Mouse (Mus musculus): ENCODE data around the gene Dhrs13. TPM values are rescaled to one million over a fixed set of nuclear protein-coding genes. Genes with fewer than 3 reads are reported as not detected.

Gene Dhrs13
- polyA plus RNA-seq, 1 experiment, result 3.1 TPM

GRCm38 (mm10) chr11:78086925-78087479 lies 54.9 kb downstream of the Dhrs13 start:
- DNase-seq (ENCODE audit: low read depth in 1 of 2, low spot score in 2 of 2), result no peak
- TF ChIP-seq CTCF (IDR thresholded peaks at IDR 0.05; ENCODE audit: extremely low read depth, insufficient read depth, insufficient read length, insufficient replicate concordance) (no peak), POLR2A (IDR thresholded peaks at IDR 0.05; ENCODE audit: low read depth, low read length) (no peak)
- Histone ChIP-seq H3K4me1 (ENCODE audit: control insufficient read depth, insufficient read depth, insufficient read length) (no peaks in the 10 kb centered on the region), H3K27ac (ENCODE audit: insufficient read depth, low read length) (no peak overlapping the region), H3K36me3 (ENCODE audit: control insufficient read depth, insufficient read depth, low read length) (no peaks in the 10 kb centered on the region), H3K27me3 (ENCODE audit: control insufficient read depth, insufficient read depth, low read length) (no peaks in the 10 kb centered on the region), H3K4me3 (ENCODE audit: extremely low read depth, insufficient read depth, insufficient read length) (no peak overlapping the region)
- WGBS, result 77% methylated on average over 4 of the region's 4 CpGs

Other genes with a start within 250 kb of the Dhrs13 start
- gene Gm10277, start 244.5 kb upstream of the Dhrs13 start, polyA plus RNA-seq (2012; rRNA removed), result not detected in 2 replicates
- 0.27 and 0.56 TPM in 2 replicates for gene Pipox, start 138.2 kb upstream of the Dhrs13 start, polyA plus RNA-seq (2012; rRNA removed)
- 0.02 TPM in 1 of 2 replicates, not detected in the other for gene Sez6, start 101.5 kb upstream of the Dhrs13 start, polyA plus RNA-seq (2012; rRNA removed)
- 65.4 and 74.9 TPM in 2 replicates for gene Phf12, start 49.5 kb upstream of the Dhrs13 start, polyA plus RNA-seq (2012; rRNA removed)
- gene Flot2, start 5.7 kb downstream of the Dhrs13 start, polyA plus RNA-seq (2012; rRNA removed), result 36.6 and 39.1 TPM in 2 replicates
- gene Eral1, start 48.1 kb downstream of the Dhrs13 start, polyA plus RNA-seq (2012; rRNA removed), result 21.4 and 27.0 TPM in 2 replicates
- gene Fam222b, start 62.4 kb downstream of the Dhrs13 start, polyA plus RNA-seq (2012; rRNA removed), result 12.5 and 15.2 TPM in 2 replicates
- 43.4 and 54.3 TPM in 2 replicates for gene Traf4, start 133.3 kb downstream of the Dhrs13 start, polyA plus RNA-seq (2012; rRNA removed)
- gene Nek8, start 144.4 kb downstream of the Dhrs13 start, polyA plus RNA-seq (2012; rRNA removed), result 17.6 and 20.4 TPM in 2 replicates
- 10.4 and 16.9 TPM in 2 replicates for gene Tlcd1, start 144.4 kb downstream of the Dhrs13 start, polyA plus RNA-seq (2012; rRNA removed)
- 126 and 169 TPM in 2 replicates for gene Rpl23a, start 151.3 kb downstream of the Dhrs13 start, polyA plus RNA-seq (2012; rRNA removed)
- 10.8 and 15.6 TPM in 2 replicates for gene Rab34, start 156.2 kb downstream of the Dhrs13 start, polyA plus RNA-seq (2012; rRNA removed)
- 0.19 and 0.20 TPM in 2 replicates for gene Proca1, start 161.1 kb downstream of the Dhrs13 start, polyA plus RNA-seq (2012; rRNA removed)
- gene Sdf2, start 213.5 kb downstream of the Dhrs13 start, polyA plus RNA-seq (2012; rRNA removed), result 59.1 and 60.7 TPM in 2 replicates
- gene Supt6, start 213.7 kb downstream of the Dhrs13 start, polyA plus RNA-seq (2012; rRNA removed), result 20.2 and 20.6 TPM in 2 replicates
- 41.4 and 46.3 TPM in 2 replicates for gene 2610507B11Rik, start 229.5 kb downstream of the Dhrs13 start, polyA plus RNA-seq (2012; rRNA removed)